Mouse (Mus musculus) gastrocnemius, postnatal 25 days (tissue): ENCODE results near the gene Cep57l1. TPM values are rescaled to one million over a fixed set of nuclear protein-coding genes. Genes with fewer than 3 reads are reported as not detected.
A peak's percentile ranks its signal among the peaks of the same experiment; 100 is the strongest.

Source experiments
- DNase-seq: peaks from one replicate; pipeline ENCODE4 v3.0.0; 2022
- total RNA-seq, 2 experiments: library from RNA; stranded (reverse); gene quantifications; 1 replicate in 1 of 2; 2 replicates in 1 of 2; pipeline ENCODE4 v1.2.3; 2021

The Cep57l1 gene
- total RNA-seq, 2 experiments from 2014 or later = 2.0 to 2.6 TPM

- no peak for DNase-seq
These were observed 6.8 kb upstream of the Cep57l1 start for GRCm38 (mm10) chr10:41816516-41816915.

GRCm38 (mm10) chr10:41814305-41814853 is 4.7 kb upstream of the Cep57l1 start:
- DNase-seq = peak; percentile 4

DNA sequence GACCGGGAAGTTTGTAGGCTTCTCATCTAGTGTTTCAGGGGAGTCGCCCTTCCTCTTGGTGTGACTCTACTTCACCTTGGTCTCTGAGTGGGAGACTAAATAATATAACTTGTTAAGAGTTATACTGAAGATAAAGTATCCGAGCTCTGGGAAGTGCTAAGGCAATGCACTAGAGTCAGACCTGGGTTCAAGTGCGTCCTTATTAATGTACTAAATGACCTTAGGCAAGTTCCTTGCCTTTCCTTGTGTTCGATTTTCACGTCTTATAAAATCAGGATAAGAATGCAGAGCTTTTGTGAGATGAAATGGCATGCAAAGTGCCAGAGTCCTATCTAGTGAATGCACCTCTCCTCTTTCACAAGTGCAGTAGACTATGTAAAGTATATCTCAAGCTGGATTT is 2.9 kb upstream of the Cep57l1 start:
- no peak for DNase-seq

GRCm38 (mm10) chr10:41810564-41811455 is 1.1 kb upstream of the Cep57l1 start:
- no peak for DNase-seq

DNA sequence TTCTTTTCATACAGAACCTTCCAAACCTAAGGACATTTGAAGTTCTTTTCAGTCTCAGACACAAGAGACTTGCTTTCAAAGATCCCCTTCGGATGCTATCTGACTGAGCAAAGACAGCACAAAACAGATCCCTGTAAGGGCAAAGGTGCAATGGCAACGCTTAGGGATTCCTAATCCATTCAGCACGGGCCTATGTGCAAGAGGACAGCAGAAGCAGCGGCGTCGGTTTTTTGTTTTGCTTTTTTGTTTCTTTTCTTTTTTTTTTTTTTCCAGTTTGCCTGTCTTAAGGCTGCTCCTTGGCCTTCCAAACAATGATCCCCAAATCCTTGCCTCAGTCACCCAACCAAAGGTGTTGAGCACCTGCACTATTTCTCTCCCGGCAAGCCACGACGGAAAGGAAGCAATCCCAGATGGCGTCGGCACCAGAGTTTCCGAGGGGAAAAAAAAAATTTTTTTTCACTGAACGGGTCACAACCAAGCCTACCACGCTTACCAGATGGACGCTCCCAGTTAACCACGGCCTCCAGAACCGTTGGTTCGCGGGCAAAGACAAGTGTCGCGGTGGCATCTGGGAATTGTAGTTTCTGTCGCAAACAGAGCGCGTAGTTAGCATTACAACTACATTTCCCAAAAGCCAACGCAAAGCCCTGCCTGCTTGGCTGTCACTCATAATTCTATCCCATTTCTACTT is 446 bp downstream of the Cep57l1 start:
- peak; percentile 81 for DNase-seq

GRCm38 (mm10) chr10:41805729-41806355 is 3.8 kb downstream of the Cep57l1 start:
- DNase-seq = no peak

DNA sequence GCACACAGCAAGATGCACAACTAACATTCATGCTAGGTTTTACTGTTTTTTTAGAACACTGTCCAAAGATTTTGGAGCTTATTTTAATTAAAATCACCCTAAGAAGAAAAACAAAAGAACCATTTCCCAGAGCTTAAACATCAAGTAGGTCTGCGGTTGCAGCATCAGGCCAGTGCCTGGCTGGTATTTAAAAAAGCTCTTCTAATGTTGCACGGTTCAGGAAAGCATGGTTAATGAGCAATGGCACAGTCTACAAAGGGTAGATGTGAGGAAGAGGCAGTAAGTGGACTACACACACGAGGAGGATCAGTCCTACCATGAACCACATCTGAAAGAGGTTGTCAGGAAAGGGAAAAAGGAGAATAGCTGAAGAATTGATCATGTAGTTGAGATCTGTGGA is 5.0 kb downstream of the Cep57l1 start:
- DNase-seq = no peak

- no peak for DNase-seq
These were observed 6.2 kb downstream of the Cep57l1 start for GRCm38 (mm10) chr10:41803467-41803866.

DNA sequence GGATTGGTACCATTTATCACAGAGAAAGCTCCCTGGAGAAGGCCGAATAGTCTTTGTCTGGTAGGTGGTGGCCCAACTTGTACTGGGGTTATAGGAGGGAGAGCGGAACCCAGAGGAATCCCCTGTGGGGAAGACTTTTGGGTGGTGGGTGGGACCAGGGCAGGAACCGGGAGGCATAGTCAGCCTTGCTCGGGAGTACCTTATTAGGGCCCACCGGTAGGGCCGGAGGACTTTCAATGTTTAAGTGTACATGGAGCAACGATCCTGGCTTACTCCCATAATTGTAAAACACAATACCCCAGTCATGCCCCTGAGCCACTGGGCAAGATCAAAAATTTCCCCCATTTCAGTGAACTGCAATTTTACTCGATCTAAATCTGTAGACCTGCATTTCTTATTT is 12.4 kb downstream of the Cep57l1 start:
- no peak for DNase-seq

- DNase-seq = no peak
These were observed 17.3 kb downstream of the Cep57l1 start for GRCm38 (mm10) chr10:41792375-41792774.

- no peak for DNase-seq
These were observed 42.4 kb downstream of the Cep57l1 start for GRCm38 (mm10) chr10:41767254-41767653.

GRCm38 (mm10) chr10:41766280-41766679 is 43.4 kb downstream of the Cep57l1 start:
- DNase-seq = no peak

DNA sequence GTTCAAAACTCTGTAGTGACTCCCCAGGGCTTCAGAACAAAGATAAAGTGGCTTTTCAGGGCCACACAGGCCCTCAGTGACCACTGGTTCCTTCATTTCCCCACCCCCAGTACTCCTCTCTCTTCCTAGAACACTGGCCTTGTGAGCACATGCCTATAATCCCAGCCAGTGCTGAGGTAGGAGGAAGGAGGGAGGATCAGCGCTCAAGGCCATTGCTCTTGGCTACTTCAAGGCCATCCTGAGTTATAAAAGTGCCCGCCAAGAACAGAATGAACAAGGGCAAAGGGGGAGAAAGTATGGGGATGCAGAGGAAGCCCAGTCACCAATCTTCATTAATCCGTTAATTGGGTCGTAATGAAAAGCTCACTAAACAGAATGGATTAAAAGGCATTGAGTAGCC is 44.1 kb downstream of the Cep57l1 start:
- DNase-seq = no peak

DNA sequence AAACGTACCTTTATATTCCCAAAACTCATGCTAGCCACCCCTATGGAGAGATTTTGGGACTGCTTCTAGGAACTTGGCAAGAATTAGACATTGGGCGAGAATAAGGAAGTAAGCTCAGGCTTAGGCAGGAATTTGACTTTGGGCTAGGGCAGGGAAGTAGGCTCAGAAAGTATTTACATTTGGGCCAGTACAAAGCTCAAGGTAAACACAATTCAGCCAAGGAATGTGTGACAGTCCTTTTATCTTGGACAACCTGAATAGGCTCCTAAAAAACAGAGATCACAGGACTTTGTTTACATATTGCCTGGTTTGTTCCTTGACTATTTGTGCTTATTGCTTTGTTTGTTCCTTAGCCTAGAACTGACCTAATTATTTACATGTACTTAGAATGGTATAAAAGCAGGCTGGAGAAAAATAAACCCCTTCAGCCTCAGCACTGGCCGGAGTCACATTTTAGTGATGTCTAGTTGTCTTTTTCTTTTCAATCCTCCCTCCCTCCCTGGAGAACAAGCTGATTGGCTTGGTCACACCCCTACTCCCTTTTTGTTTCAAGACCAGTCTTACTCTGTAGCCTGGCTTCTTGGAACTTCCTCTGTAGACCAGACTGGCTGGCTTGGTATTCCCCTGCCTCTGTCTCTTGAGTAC is 45.8 kb downstream of the Cep57l1 start:
- DNase-seq = no peak

- no peak for DNase-seq
These were observed 48.8 kb downstream of the Cep57l1 start for GRCm38 (mm10) chr10:41760866-41761265.

GRCm38 (mm10) chr10:41758041-41758440 is 51.6 kb downstream of the Cep57l1 start:
- DNase-seq = no peak

DNA sequence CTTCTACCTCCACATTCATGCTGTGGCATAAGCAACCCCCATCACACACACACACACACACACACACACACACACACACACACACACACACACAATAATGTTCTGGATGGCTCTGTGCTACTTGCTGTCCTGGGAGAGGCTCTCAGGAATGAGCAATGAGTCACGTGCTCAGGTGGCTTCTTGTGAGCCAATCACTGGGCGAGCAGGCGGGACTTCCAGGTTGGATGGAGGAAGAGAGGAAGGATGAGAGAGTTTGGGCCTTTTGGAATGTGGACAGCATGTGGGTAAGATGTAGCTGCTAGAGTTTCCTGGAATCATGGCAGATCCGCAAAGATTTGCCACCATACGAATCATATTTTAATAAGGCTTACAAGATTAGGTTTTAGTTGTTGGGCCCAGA is 52.4 kb downstream of the Cep57l1 start:
- no peak for DNase-seq

DNA sequence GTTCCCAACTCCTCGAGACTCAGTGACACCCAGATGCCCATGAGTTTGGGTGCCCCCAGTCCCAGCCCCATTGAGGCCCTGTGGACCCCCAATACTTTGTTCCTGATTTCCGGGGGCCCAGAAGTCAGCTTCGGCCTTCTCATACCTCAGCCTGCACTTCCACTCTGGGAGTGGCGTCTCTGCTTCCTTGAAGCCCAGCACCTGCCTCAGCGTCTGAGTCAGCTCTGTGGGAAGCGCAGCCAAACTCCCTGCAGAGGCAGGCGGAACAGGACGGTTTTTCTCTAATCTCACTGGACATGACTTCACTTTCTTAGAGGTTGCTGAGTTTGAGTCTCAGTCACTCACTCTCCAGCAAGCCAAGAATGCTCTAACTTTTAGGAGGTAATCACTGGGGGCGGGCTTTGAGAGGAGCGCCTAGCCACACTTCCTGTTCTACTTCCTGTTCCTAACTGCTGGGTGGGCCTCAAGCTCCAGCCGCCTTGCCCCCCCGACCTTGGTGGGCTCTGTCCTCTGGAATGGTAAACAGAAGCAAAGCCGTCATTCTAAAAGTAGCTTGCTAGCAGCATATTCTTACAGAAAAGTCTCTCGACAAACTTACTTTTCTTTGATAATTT is 57.7 kb downstream of the Cep57l1 start:
- DNase-seq = no peak

GRCm38 (mm10) chr10:41749306-41749705 is 60.4 kb downstream of the Cep57l1 start:
- no peak for DNase-seq

DNA sequence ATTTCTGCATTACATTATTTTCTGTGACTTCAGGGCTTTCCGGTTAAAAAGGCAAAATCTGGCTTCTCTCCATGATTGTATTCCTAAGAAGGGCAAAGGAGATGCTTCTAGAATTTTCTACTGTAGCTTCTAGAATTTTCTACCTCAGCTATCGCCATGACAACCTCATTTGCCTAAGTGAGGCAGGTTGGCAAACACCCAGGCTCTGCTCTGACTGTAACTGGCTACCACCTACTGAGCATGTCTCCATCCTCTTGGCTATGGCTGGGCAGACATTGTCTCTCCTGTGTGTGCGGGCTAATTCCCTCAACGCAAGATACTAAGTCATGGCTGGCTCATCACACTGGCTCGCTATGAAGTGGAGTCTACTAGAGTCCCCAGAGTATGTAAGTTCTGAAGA is 63.1 kb downstream of the Cep57l1 start:
- DNase-seq = no peak

- no peak for DNase-seq
These were observed 65.7 kb downstream of the Cep57l1 start for GRCm38 (mm10) chr10:41744006-41744405.

DNA sequence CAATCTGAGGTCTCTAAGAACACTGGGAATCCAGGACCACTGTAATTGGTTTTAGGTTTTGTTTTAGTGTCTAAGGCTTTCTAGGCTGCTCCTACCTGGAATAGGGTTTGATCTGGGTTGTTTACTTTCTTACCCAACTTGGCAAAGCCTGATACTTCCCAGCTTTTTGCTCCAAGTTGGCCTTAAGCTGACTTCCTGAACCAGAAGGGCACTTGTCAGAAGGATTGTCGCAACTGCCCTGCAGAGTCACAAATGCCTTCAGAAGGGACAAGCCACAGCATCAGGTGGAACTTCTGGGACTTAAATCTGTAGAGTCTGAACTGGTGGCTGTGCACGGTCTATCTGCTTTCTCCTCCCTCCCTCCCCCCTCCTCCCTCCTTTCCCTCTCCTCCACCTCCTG is 69.5 kb downstream of the Cep57l1 start:
- no peak for DNase-seq
